Comparison of ENCODE assay signal across 19 mouse cellular contexts in the genomic region with DNA sequence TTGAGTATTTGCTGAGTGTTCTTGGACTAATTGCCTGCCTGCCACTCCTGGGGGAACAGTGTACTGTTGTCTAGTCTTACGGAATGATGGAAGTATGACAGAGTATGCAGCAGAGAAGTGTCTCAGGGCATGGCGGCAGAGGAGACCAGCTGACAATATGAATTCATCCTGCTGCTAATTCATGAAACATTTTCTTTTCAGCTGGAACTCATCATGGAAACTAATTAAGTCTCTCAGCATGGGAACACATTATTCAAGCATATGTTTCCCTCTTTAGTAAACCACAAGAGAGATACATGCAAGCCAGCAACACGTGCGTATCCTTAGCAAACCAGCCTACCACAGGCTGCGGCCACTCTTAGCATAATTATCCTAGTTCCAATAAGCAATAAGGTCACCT.
DNase-seq lines count a peak whose midpoint lies in the region; ATAC-seq and TF ChIP-seq lines count a peak whose summit lies in the region.
"Had no signal": no experiment of that assay in that cellular context is flagged by ENCODE, and none has a peak within 500 bp of the region (broad histone marks: within the 10 kb centered on the region; RNA-seq: fewer than 3 reads in every experiment).

No protein-coding gene starts in this region.

- ATAC-seq in frontal cortex, adult (ENCODE audit: low TSS enrichment): peak; percentile 67
- peak; percentile 74 for ATAC-seq in hindbrain, embryonic 12.5 days (ENCODE audit: low FRiP score)
- ATAC-seq in midbrain, embryonic 16.5 days: peak; percentile 79
- ATAC-seq in kidney, embryonic 15.5 days (replicated peaks; ENCODE audit: low FRiP score): no peak
- no peak for ATAC-seq in kidney, embryonic 14.5 days (ENCODE audit: low FRiP score, low TSS enrichment)

- no peak for TF ChIP-seq CTCF in brain, embryonic 14.5 days (IDR thresholded peaks at IDR 0.05; ENCODE audit: borderline replicate concordance, extremely low read depth, insufficient read depth, insufficient read length)

- no peaks in the 10 kb centered on the region for H3K36me3 ChIP-seq in hindbrain, embryonic 12.5 days
- H3K36me3 ChIP-seq in midbrain, embryonic 16.5 days (ENCODE audit: control insufficient read depth, insufficient read depth, low read length): no peaks in the 10 kb centered on the region; the same call in 1 of the 2 replicates
- H3K36me3 ChIP-seq in kidney, embryonic 15.5 days: peaks cover 22% of the 10 kb centered on the region; the same call in 1 of the 2 replicates
- peaks cover 5% of the 10 kb centered on the region for H3K36me3 ChIP-seq in kidney, embryonic 14.5 days (ENCODE audit: control insufficient read depth, insufficient read depth, low read length)
- H3K36me3 ChIP-seq: heart, embryonic 15.5 days had no signal

- H3K9me3 ChIP-seq in hindbrain, embryonic 12.5 days (replicated peaks): no peaks in the 10 kb centered on the region
- H3K9me3 ChIP-seq in midbrain, embryonic 16.5 days (replicated peaks; ENCODE audit: control insufficient read depth, low read length, poor library complexity, severe bottlenecking): no peaks in the 10 kb centered on the region
- H3K9me3 ChIP-seq in kidney, embryonic 15.5 days (replicated peaks): no peaks in the 10 kb centered on the region
- no peaks in the 10 kb centered on the region for H3K9me3 ChIP-seq in kidney, embryonic 14.5 days (ENCODE audit: control insufficient read depth, low read length)
- H3K9me3 ChIP-seq: heart, embryonic 15.5 days; megakaryocyte, embryonic 14.5 days had no signal

- DNase-seq in frontal cortex, postnatal 25 days (ENCODE audit: low spot score in 2 of 2): no peak
- DNase-seq in brain, embryonic 14.5 days (ENCODE audit: low read depth): peak; percentile 77
- DNase-seq in adrenal gland, adult 8-10 months: no peak
- DNase-seq: B cell, adult 2 months; cerebellum, adult 9-11 months; gastrocnemius, adult 2 months; heart, adult 11 months; lung, postnatal 10 days; thymus, adult 18-20 months had no signal

- H3K27me3 ChIP-seq in hindbrain, embryonic 12.5 days: no peaks in the 10 kb centered on the region
- H3K27me3 ChIP-seq in midbrain, embryonic 16.5 days (ENCODE audit: control insufficient read depth, insufficient read depth, low read depth, low read length): no peaks in the 10 kb centered on the region
- no peaks in the 10 kb centered on the region for H3K27me3 ChIP-seq in kidney, embryonic 15.5 days
- no peaks in the 10 kb centered on the region for H3K27me3 ChIP-seq in kidney, embryonic 14.5 days (ENCODE audit: control insufficient read depth, insufficient read depth, low read length)
- H3K27me3 ChIP-seq: heart, embryonic 15.5 days; megakaryocyte, embryonic 14.5 days had no signal

- no peak overlapping the region for H3K27ac ChIP-seq in hindbrain, embryonic 12.5 days
- no peak overlapping the region for H3K27ac ChIP-seq in midbrain, embryonic 16.5 days (ENCODE audit: low read length)
- no peak overlapping the region for H3K27ac ChIP-seq in kidney, embryonic 15.5 days
- H3K27ac ChIP-seq in kidney, embryonic 14.5 days (ENCODE audit: low read depth, low read length): no peak overlapping the region
- H3K27ac ChIP-seq: gastrocnemius, adult 2 months; heart, embryonic 15.5 days; kidney, postnatal 0 days; liver, embryonic 14.5 days had no signal

- 48% methylated on average over 5 of the region's 5 CpGs for WGBS in hindbrain, embryonic 12.5 days
- WGBS in midbrain, embryonic 16.5 days: 47% methylated on average over 5 of the region's 5 CpGs
- WGBS in kidney, embryonic 15.5 days: 93% methylated on average over 5 of the region's 5 CpGs
- 91% methylated on average over 5 of the region's 5 CpGs for WGBS in kidney, embryonic 14.5 days

- no peaks in the 10 kb centered on the region for H3K4me1 ChIP-seq in hindbrain, embryonic 12.5 days
- no peaks in the 10 kb centered on the region; the same call in none of the 2 replicates for H3K4me1 ChIP-seq in midbrain, embryonic 16.5 days (ENCODE audit: control insufficient read depth, insufficient read depth, low read length)
- H3K4me1 ChIP-seq in kidney, embryonic 15.5 days: no peaks in the 10 kb centered on the region
- H3K4me1 ChIP-seq in kidney, embryonic 14.5 days (ENCODE audit: control insufficient read depth, insufficient read depth, low read length): no peaks in the 10 kb centered on the region
- H3K4me1 ChIP-seq: heart, embryonic 15.5 days; megakaryocyte, embryonic 14.5 days had no signal

- no peak for TF ChIP-seq POLR2A in brain, embryonic 14.5 days (IDR thresholded peaks at IDR 0.05; ENCODE audit: borderline replicate concordance, extremely low read depth, insufficient read depth, insufficient read length, poor library complexity, severe bottlenecking)

- no peak overlapping the region for H3K9ac ChIP-seq in hindbrain, embryonic 12.5 days
- H3K9ac ChIP-seq in midbrain, embryonic 16.5 days (ENCODE audit: low read depth, low read length): no peak overlapping the region
- H3K9ac ChIP-seq in kidney, embryonic 15.5 days: no peak overlapping the region
- no peak overlapping the region for H3K9ac ChIP-seq in kidney, embryonic 14.5 days (ENCODE audit: low read depth, low read length)
- H3K9ac ChIP-seq: heart, embryonic 15.5 days; liver, embryonic 14.5 days had no signal

- no peak overlapping the region for H3K4me3 ChIP-seq in hindbrain, embryonic 12.5 days
- no peak overlapping the region for H3K4me3 ChIP-seq in midbrain, embryonic 16.5 days (ENCODE audit: low read depth, low read length)
- H3K4me3 ChIP-seq in kidney, embryonic 15.5 days (replicated peaks): no peak overlapping the region
- no peak overlapping the region for H3K4me3 ChIP-seq in kidney, embryonic 14.5 days (ENCODE audit: low read length)
- H3K4me3 ChIP-seq: erythroblast, embryonic 14.5 days; gastrocnemius, adult 2 months; heart, embryonic 15.5 days; megakaryocyte, embryonic 14.5 days had no signal

- no peak overlapping the region for H3K4me2 ChIP-seq in hindbrain, embryonic 12.5 days (replicated peaks)
- no peak overlapping the region for H3K4me2 ChIP-seq in midbrain, embryonic 16.5 days (ENCODE audit: low read length)
- no peak overlapping the region for H3K4me2 ChIP-seq in kidney, embryonic 15.5 days
- no peak overlapping the region for H3K4me2 ChIP-seq in kidney, embryonic 14.5 days (replicated peaks; ENCODE audit: low read depth, low read length)
- H3K4me2 ChIP-seq: heart, embryonic 15.5 days had no signal

Comparison
In these comparisons a context has a peak if more than half of its experiments do, and no peak if none do; other contexts are left out.
1. ATAC-seq: peak in frontal cortex, adult (single experiment), hindbrain, embryonic 12.5 days (single experiment) and midbrain, embryonic 16.5 days (single experiment); none in kidney, embryonic 15.5 days (single experiment) and kidney, embryonic 14.5 days (single experiment).